Mouse (Mus musculus) spleen, adult 18-20 months (tissue): Measurements from ENCODE around the gene Ctxn1.
"Not testable (repeated sequence)": the region's sequence is repeated elsewhere in the genome, so short reads cannot be mapped to it uniquely, and the experiment has no call there.

Experiments
- DNase-seq, 2 experiments: peaks; one replicate each; pipeline ENCODE4 v3.0.0; 2022; ENCODE audit warnings: mixed read lengths in 2 of 2

Ctxn1 gene

GRCm38 (mm10) chr8:4259125-4259804 lies at the start of gene Ctxn1:
Gene Ctxn1, minus strand, starts transcription at chr8:4259274.
- DNase-seq, result peak; percentile 90 to 96

GRCm38 (mm10) chr8:4305838-4306237 lies 46.8 kb upstream of the Ctxn1 start:
- no peak for DNase-seq

- no peak for DNase-seq
Measured at GRCm38 (mm10) chr8:4304124-4304547, 45.1 kb upstream of the Ctxn1 start.

GRCm38 (mm10) chr8:4297822-4298221 lies 38.7 kb upstream of the Ctxn1 start:
- DNase-seq, result no peak

- no peak for DNase-seq
Measured at GRCm38 (mm10) chr8:4292738-4293137, 33.7 kb upstream of the Ctxn1 start.

GRCm38 (mm10) chr8:4276111-4276465 lies 17.0 kb upstream of the Ctxn1 start:
- no peak for DNase-seq

GRCm38 (mm10) chr8:4275275-4276110 lies 16.4 kb upstream of the Ctxn1 start, which contains the start of gene Timm44:
Gene Timm44, minus strand, starts transcription at chr8:4275913.
- DNase-seq, result peak; percentile 85 to 92

GRCm38 (mm10) chr8:4269609-4270008 lies 10.5 kb upstream of the Ctxn1 start:
- DNase-seq, result no peak

- no peak for DNase-seq
Measured at GRCm38 (mm10) chr8:4267627-4268026, 8.6 kb upstream of the Ctxn1 start.

GRCm38 (mm10) chr8:4265160-4265914 lies 6.3 kb upstream of the Ctxn1 start:
- DNase-seq, result no peak

GRCm38 (mm10) chr8:4263105-4263791 lies 4.2 kb upstream of the Ctxn1 start:
- DNase-seq, result no peak

- DNase-seq, result no peak
Measured at GRCm38 (mm10) chr8:4259805-4260170, 714 bp upstream of the Ctxn1 start.

- DNase-seq, result peak in 1 of 2 experiments; percentile 40
Measured at GRCm38 (mm10) chr8:4258678-4259077, 396 bp downstream of the Ctxn1 start.

- DNase-seq, result peak; percentile 58 to 75
Measured at GRCm38 (mm10) chr8:4258233-4258632, 841 bp downstream of the Ctxn1 start.

- no peak for DNase-seq
Measured at GRCm38 (mm10) chr8:4257350-4257749, 1.7 kb downstream of the Ctxn1 start.

- DNase-seq, result no peak
Measured at GRCm38 (mm10) chr8:4256911-4257310, 2.2 kb downstream of the Ctxn1 start.

- DNase-seq, result not testable (repeated sequence)
Measured at GRCm38 (mm10) chr8:4255471-4255870, 3.6 kb downstream of the Ctxn1 start.

GRCm38 (mm10) chr8:4254001-4254400 lies 5.1 kb downstream of the Ctxn1 start:
- no peak for DNase-seq

GRCm38 (mm10) chr8:4252934-4253841 lies 5.9 kb downstream of the Ctxn1 start, which contains the start of gene Snapc2:
Gene Snapc2, plus strand, starts transcription at chr8:4253080.
- DNase-seq, result peak; percentile 90 to 98

GRCm38 (mm10) chr8:4252116-4252760 lies 6.8 kb downstream of the Ctxn1 start:
- no peak for DNase-seq
